ENCODE assay signal across 8 mouse cellular contexts in the genomic region with DNA sequence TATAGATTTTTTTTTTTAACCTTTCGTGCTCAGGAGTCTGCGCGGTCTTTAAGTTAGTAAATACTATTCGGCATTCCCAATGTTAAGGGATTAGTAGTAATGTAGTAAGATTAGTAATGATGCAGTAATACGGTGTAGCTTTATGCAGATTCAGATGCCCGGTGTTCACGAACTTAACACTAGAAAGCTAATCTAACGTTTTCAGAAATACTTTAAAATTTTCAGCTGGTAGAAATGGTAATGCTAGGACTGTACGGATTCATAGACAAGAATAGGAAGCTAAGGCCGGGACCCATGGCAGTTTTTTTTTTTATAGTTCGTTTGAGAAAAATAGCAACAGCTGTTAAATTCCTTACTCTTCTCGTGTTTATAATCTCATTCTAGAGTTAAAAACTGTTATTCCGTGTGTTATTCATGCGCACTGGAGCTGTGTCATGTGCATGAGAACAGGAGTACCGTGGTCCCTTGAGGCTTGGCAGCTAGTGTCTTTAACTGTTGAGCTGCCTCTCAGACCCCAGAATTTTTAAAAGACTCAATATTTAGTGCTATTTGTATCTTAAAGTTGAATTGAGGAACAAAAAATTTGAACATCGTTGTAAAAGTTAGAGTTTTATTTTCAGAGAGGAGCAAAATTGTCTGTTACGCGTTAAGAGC. TPM values are rescaled to one million over a fixed set of nuclear protein-coding genes. Genes with fewer than 3 reads are reported as not detected.
DNase-seq lines count a peak whose midpoint lies in the region; ATAC-seq lines count a peak whose summit lies in the region.

No protein-coding gene starts in this region.

- no peak for ATAC-seq in kidney, embryonic 15.5 days (replicated peaks; ENCODE audit: low FRiP score)
- peak; percentile 5; the same call in 1 of the 2 replicates for ATAC-seq in forebrain, embryonic 14.5 days
- ATAC-seq in liver, embryonic 13.5 days (ENCODE audit: low read depth): no peak
- ATAC-seq in stomach, embryonic 15.5 days (ENCODE audit: insufficient read depth, low FRiP score, low read depth): no peak

- no peak for DNase-seq in kidney, postnatal 25 days
- peak; percentile 45 for DNase-seq in MN1 (ENCODE audit: low spot score)
- DNase-seq in forebrain, embryonic 14.5 days (ENCODE audit: low spot score): peak; percentile 19
- no peak for DNase-seq in liver, embryonic 13.5 days
- DNase-seq in thymus, adult 18-20 months: no peak
- no peak for DNase-seq in urinary bladder, postnatal 36 days (ENCODE audit: low spot score in 2 of 2)

- 16% methylated on average over 18 of the region's 18 CpGs for WGBS in kidney, embryonic 15.5 days
- WGBS in forebrain, embryonic 14.5 days: 17% methylated on average over 18 of the region's 18 CpGs
- 10% methylated on average over 18 of the region's 18 CpGs for WGBS in liver, embryonic 13.5 days (ENCODE audit: insufficient replicate concordance)
- 10% methylated on average over 18 of the region's 18 CpGs for WGBS in stomach, embryonic 15.5 days

- no peaks in the 10 kb centered on the region for H3K9me3 ChIP-seq in kidney, embryonic 15.5 days (replicated peaks)
- no peaks in the 10 kb centered on the region for H3K9me3 ChIP-seq in forebrain, embryonic 14.5 days (replicated peaks; ENCODE audit: control insufficient read depth, low read length)
- H3K9me3 ChIP-seq in liver, embryonic 13.5 days (replicated peaks): no peaks in the 10 kb centered on the region
- H3K9me3 ChIP-seq in stomach, embryonic 15.5 days: no peaks in the 10 kb centered on the region

- H3K36me3 ChIP-seq in kidney, embryonic 15.5 days: peaks cover 6% of the 10 kb centered on the region; the same call in 1 of the 2 replicates
- H3K36me3 ChIP-seq in forebrain, embryonic 14.5 days (ENCODE audit: control insufficient read depth, insufficient read depth, low read length): 0 out of 2 replicates have a peak, but pooled peaks cover 9% of the 10 kb centered on the region
- H3K36me3 ChIP-seq in liver, embryonic 13.5 days: 0 out of 2 replicates have a peak, but pooled peaks cover 2% of the 10 kb centered on the region
- no peaks in the 10 kb centered on the region for H3K36me3 ChIP-seq in stomach, embryonic 15.5 days

- H3K9ac ChIP-seq in kidney, embryonic 15.5 days: peak overlapping the region; percentile 93
- H3K9ac ChIP-seq in forebrain, embryonic 14.5 days (ENCODE audit: low read length): peak overlapping the region; percentile 93
- H3K9ac ChIP-seq in liver, embryonic 13.5 days: peak overlapping the region; percentile 97
- peak overlapping the region; percentile 85 for H3K9ac ChIP-seq in stomach, embryonic 15.5 days

- H3K4me3 ChIP-seq in kidney, embryonic 15.5 days (replicated peaks): peak overlapping the region; percentile 90
- peak overlapping the region; percentile 94 for H3K4me3 ChIP-seq in forebrain, embryonic 14.5 days (ENCODE audit: low read depth, low read length)
- H3K4me3 ChIP-seq in liver, embryonic 13.5 days (replicated peaks): peak overlapping the region; percentile 95
- H3K4me3 ChIP-seq in stomach, embryonic 15.5 days (replicated peaks): peak overlapping the region; percentile 89

- peak overlapping the region; percentile 66 for H3K4me2 ChIP-seq in kidney, embryonic 15.5 days
- H3K4me2 ChIP-seq in forebrain, embryonic 14.5 days (ENCODE audit: low read length): peak overlapping the region; percentile 63
- peak overlapping the region; percentile 72 for H3K4me2 ChIP-seq in liver, embryonic 13.5 days
- peak overlapping the region; percentile 63 for H3K4me2 ChIP-seq in stomach, embryonic 15.5 days

- H3K27me3 ChIP-seq in kidney, embryonic 15.5 days: no peaks in the 10 kb centered on the region
- H3K27me3 ChIP-seq in forebrain, embryonic 14.5 days (replicated peaks; ENCODE audit: control insufficient read depth, insufficient read depth, low read length): no peaks in the 10 kb centered on the region
- H3K27me3 ChIP-seq in liver, embryonic 13.5 days: no peaks in the 10 kb centered on the region
- no peaks in the 10 kb centered on the region for H3K27me3 ChIP-seq in stomach, embryonic 15.5 days (replicated peaks)

- H3K27ac ChIP-seq in kidney, embryonic 15.5 days: peak overlapping the region; percentile 91; the same call in 1 of the 2 replicates
- no peak overlapping the region for H3K27ac ChIP-seq in forebrain, embryonic 14.5 days (ENCODE audit: low read depth, low read length)
- peak overlapping the region; percentile 93 for H3K27ac ChIP-seq in liver, embryonic 13.5 days
- H3K27ac ChIP-seq in stomach, embryonic 15.5 days: no peak overlapping the region

- H3K4me1 ChIP-seq in kidney, embryonic 15.5 days: peaks cover 18% of the 10 kb centered on the region
- H3K4me1 ChIP-seq in forebrain, embryonic 14.5 days (ENCODE audit: control insufficient read depth, insufficient read depth, low read length): peaks cover 22% of the 10 kb centered on the region
- peaks cover 32% of the 10 kb centered on the region for H3K4me1 ChIP-seq in liver, embryonic 13.5 days (replicated peaks)
- peaks cover 10% of the 10 kb centered on the region; the same call in 1 of the 2 replicates for H3K4me1 ChIP-seq in stomach, embryonic 15.5 days

RNA-seq across cellular contexts. Expression of gene Prpf39, which starts 0.9 kb away (rescaled TPM):
- polyA plus RNA-seq in kidney, embryonic 15.5 days (2015; fragmentation: Nextera tagmentation; extraction: Ambion mirVana): 52.3 and 55.4 TPM in 2 replicates
- polyA plus RNA-seq in forebrain, embryonic 14.5 days (2014; fragmentation: Nextera tagmentation; extraction: Ambion mirVana): 38.4 and 49.4 TPM in 2 replicates
- polyA plus RNA-seq in liver, embryonic 13.5 days (2015; fragmentation: Nextera tagmentation; extraction: Ambion mirVana): 17.6 and 21.8 TPM in 2 replicates
- polyA plus RNA-seq in stomach, embryonic 15.5 days (2015; fragmentation: Nextera tagmentation; extraction: Ambion mirVana): 48.1 and 51.3 TPM in 2 replicates

RNA-seq across cellular contexts. Expression of gene Fkbp3, which starts 36.8 kb away (rescaled TPM):
- 492 and 540 TPM in 2 replicates for polyA plus RNA-seq in kidney, embryonic 15.5 days (2015; fragmentation: Nextera tagmentation; extraction: Ambion mirVana)
- polyA plus RNA-seq in forebrain, embryonic 14.5 days (2014; fragmentation: Nextera tagmentation; extraction: Ambion mirVana): 443 and 466 TPM in 2 replicates
- 211 and 250 TPM in 2 replicates for polyA plus RNA-seq in liver, embryonic 13.5 days (2015; fragmentation: Nextera tagmentation; extraction: Ambion mirVana)
- 343 and 346 TPM in 2 replicates for polyA plus RNA-seq in stomach, embryonic 15.5 days (2015; fragmentation: Nextera tagmentation; extraction: Ambion mirVana)

RNA-seq across cellular contexts. Expression of gene Fancm, which starts 38.4 kb away (rescaled TPM):
- polyA plus RNA-seq in kidney, embryonic 15.5 days (2015; fragmentation: Nextera tagmentation; extraction: Ambion mirVana): 9.9 and 10.3 TPM in 2 replicates
- polyA plus RNA-seq in forebrain, embryonic 14.5 days (2014; fragmentation: Nextera tagmentation; extraction: Ambion mirVana): 6.6 and 9.7 TPM in 2 replicates
- 6.3 and 6.8 TPM in 2 replicates for polyA plus RNA-seq in liver, embryonic 13.5 days (2015; fragmentation: Nextera tagmentation; extraction: Ambion mirVana)
- polyA plus RNA-seq in stomach, embryonic 15.5 days (2015; fragmentation: Nextera tagmentation; extraction: Ambion mirVana): 8.0 TPM in 2 replicates

Comparison
In these comparisons a context has a peak if more than half of its experiments do, and no peak if none do; other contexts are left out.
1. H3K27ac ChIP-seq: peak in kidney, embryonic 15.5 days (single experiment) and liver, embryonic 13.5 days (single experiment); none in forebrain, embryonic 14.5 days (single experiment) and stomach, embryonic 15.5 days (single experiment).
2. DNase-seq: peak in MN1 (single experiment) and forebrain, embryonic 14.5 days (single experiment); none in kidney, postnatal 25 days (0 of 2), liver, embryonic 13.5 days (single experiment), thymus, adult 18-20 months (0 of 2) and urinary bladder, postnatal 36 days (0 of 2).
3. Peak in every context shown above with its lines, with median percentiles within 50 percentile points of each other: H3K4me2 ChIP-seq, H3K4me3 ChIP-seq and H3K9ac ChIP-seq.